Comparison of ENCODE assay signal across 8 mouse cellular contexts in genomic region chr6:113075261-113075660, GRCm38 (mm10). TPM values are rescaled to one million over a fixed set of nuclear protein-coding genes. Genes with fewer than 3 reads are reported as not detected.
DNase-seq lines count a peak whose midpoint lies in the region; ATAC-seq and TF ChIP-seq lines count a peak whose summit lies in the region.

No protein-coding gene starts in this region.

- WGBS in hindbrain, embryonic 15.5 days, result 30% methylated on average over 3 of the region's 3 CpGs
- WGBS in thymus, adult 2 months, result 30% methylated on average over 3 of the region's 3 CpGs

- ATAC-seq in hindbrain, embryonic 15.5 days (ENCODE audit: low FRiP score, low read depth), result no peak

- H3K4me2 ChIP-seq in hindbrain, embryonic 15.5 days, result peak overlapping the region; percentile 92

- H3K36me3 ChIP-seq in hindbrain, embryonic 15.5 days, result peaks cover 3% of the 10 kb centered on the region; the same call in 1 of the 2 replicates
- peaks cover 3% of the 10 kb centered on the region; the same call in 1 of the 2 replicates for H3K36me3 ChIP-seq in thymus, adult 2 months (ENCODE audit: control insufficient read depth, insufficient read depth, low read length)

- peak overlapping the region; percentile 78 for H3K4me3 ChIP-seq in left cerebral cortex, adult 2 months
- peak overlapping the region; percentile 63 for H3K4me3 ChIP-seq in hindbrain, embryonic 15.5 days
- no peak overlapping the region for H3K4me3 ChIP-seq in thymus, adult 2 months (ENCODE audit: control insufficient read depth, insufficient read depth, low read length)

- TF ChIP-seq CTCF in left cerebral cortex, adult 2 months (IDR thresholded peaks at IDR 0.05), result no peak
- TF ChIP-seq CTCF in thymus, adult 2 months (IDR thresholded peaks at IDR 0.05; ENCODE audit: borderline replicate concordance, control insufficient read depth, extremely low read depth, insufficient read depth, low read length, poor library complexity), result no peak

- TF ChIP-seq POLR2A in thymus, adult 2 months (IDR thresholded peaks at IDR 0.05; ENCODE audit: control insufficient read depth, extremely low read depth, insufficient read depth, low read length, poor library complexity), result no peak

- H3K4me1 ChIP-seq in hindbrain, embryonic 15.5 days (replicated peaks), result peaks cover 46% of the 10 kb centered on the region
- H3K4me1 ChIP-seq in thymus, adult 2 months (replicated peaks; ENCODE audit: control insufficient read depth, insufficient read depth, low read length), result peaks cover 11% of the 10 kb centered on the region

- intact Hi-C loops in left cerebral cortex, adult 2 months (cut with DNase I), result no loop called here
- intact Hi-C loops in left cerebral cortex, postnatal 4 days (cut with DNase I), result no loop called here

- peak overlapping the region; percentile 99 for H3K27ac ChIP-seq in left cerebral cortex, adult 2 months
- H3K27ac ChIP-seq in hindbrain, embryonic 15.5 days (replicated peaks), result peak overlapping the region; percentile 100
- no peak overlapping the region for H3K27ac ChIP-seq in thymus, adult 2 months (ENCODE audit: control insufficient read depth, insufficient read depth, low read length)

- peak overlapping the region; percentile 54 for H3K9ac ChIP-seq in hindbrain, embryonic 15.5 days

- H3K27me3 ChIP-seq in hindbrain, embryonic 15.5 days, result no peaks in the 10 kb centered on the region
- H3K27me3 ChIP-seq in thymus, adult 2 months (ENCODE audit: control insufficient read depth, insufficient read depth, low read length), result no peaks in the 10 kb centered on the region

- H3K9me3 ChIP-seq in hindbrain, embryonic 15.5 days, result no peaks in the 10 kb centered on the region

- DNase-seq in left cerebral cortex, adult 2 months (ENCODE audit: extremely low spot score in 1 of 2, low spot score in 2 of 2), result no peak
- no peak for DNase-seq in left cerebral cortex, postnatal 4 days
- DNase-seq in brain, adult 2 months (ENCODE audit: low read depth, low spot score), result peak; percentile 18
- peak; percentile 26 for DNase-seq in naive thymus-derived CD4-positive, alpha-beta T cell, adult 2 months (ENCODE audit: low read depth)
- DNase-seq in thymus, adult 2 months, result no peak
- DNase-seq in frontal cortex, adult 2 months (ENCODE audit: extremely low spot score in 1 of 2, low spot score in 1 of 2), result no peak
- DNase-seq in kidney, adult 11 months, result no peak

RNA-seq across cellular contexts. Expression of gene Setd5, which starts 1.9 kb away (rescaled TPM):
- total RNA-seq in left cerebral cortex, adult 2 months (2021), result 100 to 1,000 TPM; 116 to 119 TPM
- total RNA-seq in left cerebral cortex, postnatal 4 days (2021), result 100 to 1,000 TPM; 139 to 144 TPM
- 47.5 and 49.5 TPM in 2 replicates for polyA plus RNA-seq in hindbrain, embryonic 15.5 days (2015; fragmentation: Nextera tagmentation; extraction: Ambion mirVana)
- polyA plus RNA-seq in thymus, adult 2 months (2012; rRNA removed), result 51.8 and 52.2 TPM in 2 replicates
- polyA plus RNA-seq in frontal cortex, adult 2 months (2012; rRNA removed), result 54.5 and 62.1 TPM in 2 replicates

RNA-seq across cellular contexts. Expression of gene Thumpd3, which starts 29.2 kb away (rescaled TPM):
- total RNA-seq in left cerebral cortex, adult 2 months (2021), result 10 to 100 TPM; 28.2 to 28.9 TPM
- 10 to 100 TPM; 35.4 to 36.4 TPM for total RNA-seq in left cerebral cortex, postnatal 4 days (2021)
- polyA plus RNA-seq in hindbrain, embryonic 15.5 days (2015; fragmentation: Nextera tagmentation; extraction: Ambion mirVana), result 50.1 and 50.8 TPM in 2 replicates
- 10.7 and 13.4 TPM in 2 replicates for polyA plus RNA-seq in thymus, adult 2 months (2012; rRNA removed)
- 18.4 and 21.3 TPM in 2 replicates for polyA plus RNA-seq in frontal cortex, adult 2 months (2012; rRNA removed)

Comparison
In these comparisons a context has a peak if more than half of its experiments do, and no peak if none do; other contexts are left out.
1. DNase-seq: peak in brain, adult 2 months (single experiment) and naive thymus-derived CD4-positive, alpha-beta T cell, adult 2 months (single experiment); none in left cerebral cortex, adult 2 months (0 of 2), left cerebral cortex, postnatal 4 days (single experiment), thymus, adult 2 months (single experiment), frontal cortex, adult 2 months (0 of 2) and kidney, adult 11 months (single experiment).